27 mouse cellular contexts compared by ENCODE assay signal in the genomic region with DNA sequence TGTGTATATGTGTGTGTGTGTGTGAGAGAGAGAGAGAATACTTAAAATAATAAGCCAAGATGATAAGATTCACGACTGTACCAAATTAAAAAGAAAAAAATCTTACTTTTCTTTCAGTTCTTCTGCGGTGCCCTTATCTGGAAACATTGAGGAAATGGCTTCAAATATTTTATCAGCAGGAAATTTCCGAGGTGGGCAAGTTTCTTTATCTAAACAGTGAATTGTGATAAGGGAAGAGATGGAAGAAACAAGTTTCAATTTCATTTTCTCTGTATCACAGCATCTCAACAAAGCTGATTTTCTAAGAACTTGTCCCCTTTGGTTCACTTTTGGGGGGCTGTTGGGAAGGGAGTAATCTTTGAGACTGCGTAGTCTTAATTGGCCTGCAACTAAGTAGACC.
"Had no signal": no experiment of that assay in that cellular context is flagged by ENCODE, and none has a peak within 500 bp of the region (broad histone marks: within the 10 kb centered on the region; RNA-seq: fewer than 3 reads in every experiment).

No protein-coding gene starts in this region.

- H3K27ac ChIP-seq: limb, embryonic 10.5 days; limb, embryonic 12.5 days; limb, embryonic 13.5 days; limb, embryonic 15.5 days; liver, embryonic 12.5 days; liver, embryonic 13.5 days; liver, embryonic 14.5 days; liver, embryonic 15.5 days; lung, embryonic 15.5 days; macrophage; midbrain, embryonic 10.5 days; midbrain, embryonic 12.5 days; midbrain, embryonic 13.5 days; midbrain, embryonic 15.5 days; neural tube, embryonic 12.5 days had no signal

- DNase-seq: left cerebral cortex, postnatal 4 days; liver; liver, embryonic 13.5 days; liver, postnatal 0 days; lung, adult 18-20 months; lung, adult 2 months; lung, embryonic 14.5 days; lung, postnatal 10 days; lung, postnatal 14 days; lung, postnatal 36 days; midbrain, embryonic 14.5 days had no signal

- H3K4me1 ChIP-seq: limb, embryonic 10.5 days; limb, embryonic 12.5 days; limb, embryonic 13.5 days; limb, embryonic 15.5 days; liver, embryonic 12.5 days; liver, embryonic 13.5 days; lung, embryonic 15.5 days; midbrain, embryonic 10.5 days; midbrain, embryonic 12.5 days; midbrain, embryonic 13.5 days; midbrain, embryonic 15.5 days; neural tube, embryonic 12.5 days had no signal

- H3K9ac ChIP-seq: limb, embryonic 12.5 days; limb, embryonic 13.5 days; limb, embryonic 15.5 days; liver, embryonic 12.5 days; liver, embryonic 13.5 days; liver, embryonic 14.5 days; liver, embryonic 15.5 days; liver, postnatal 0 days; lung, embryonic 14.5 days; lung, embryonic 15.5 days; midbrain, embryonic 12.5 days; midbrain, embryonic 13.5 days; midbrain, embryonic 15.5 days; neural tube, embryonic 12.5 days had no signal

- H3K4me3 ChIP-seq: limb, embryonic 10.5 days; limb, embryonic 12.5 days; limb, embryonic 13.5 days; limb, embryonic 15.5 days; liver, embryonic 12.5 days; liver, embryonic 13.5 days; liver, embryonic 15.5 days; lung, embryonic 15.5 days; megakaryocyte, embryonic 14.5 days; midbrain, embryonic 10.5 days; midbrain, embryonic 12.5 days; midbrain, embryonic 13.5 days; midbrain, embryonic 15.5 days; myocyte; neural tube, embryonic 12.5 days had no signal

- H3K9me3 ChIP-seq: limb, embryonic 10.5 days; limb, embryonic 12.5 days; limb, embryonic 13.5 days; limb, embryonic 15.5 days; liver, embryonic 12.5 days; liver, embryonic 13.5 days; liver, embryonic 15.5 days; lung, embryonic 15.5 days; megakaryocyte, embryonic 14.5 days; midbrain, embryonic 10.5 days; midbrain, embryonic 12.5 days; midbrain, embryonic 13.5 days; midbrain, embryonic 15.5 days; neural tube, embryonic 12.5 days had no signal

- H3K27me3 ChIP-seq: limb, embryonic 12.5 days; limb, embryonic 13.5 days; limb, embryonic 15.5 days; liver, embryonic 12.5 days; liver, embryonic 13.5 days; liver, embryonic 15.5 days; lung, embryonic 15.5 days; megakaryocyte, embryonic 14.5 days; midbrain, embryonic 12.5 days; midbrain, embryonic 13.5 days; midbrain, embryonic 15.5 days; neural tube, embryonic 12.5 days had no signal
